Mouse (Mus musculus): ENCODE results near the gene Rnf216. TPM values are rescaled to one million over a fixed set of nuclear protein-coding genes. Genes with fewer than 3 reads are reported as not detected.

Gene Rnf216
- polyA plus RNA-seq, 1 experiment from 2014 or later, result 46.9 TPM

- Histone ChIP-seq H3K9ac (no peak overlapping the region), H3K36me3 (peaks cover 34% of the 10 kb centered on the region), H3K27ac (no peak overlapping the region), H3K4me2 (no peak overlapping the region), H3K9me3 (replicated peaks) (no peaks in the 10 kb centered on the region), H3K27me3 (no peaks in the 10 kb centered on the region), H3K4me1 (peaks cover 20% of the 10 kb centered on the region), H3K4me3 (replicated peaks) (no peak overlapping the region)
- WGBS, result 89% methylated on average over 6 of the region's 6 CpGs
- ATAC-seq (replicated peaks; ENCODE audit: low FRiP score), result no peak
These were observed 60.9 kb downstream of the Rnf216 start for GRCm38 (mm10) chr5:143051851-143052250.

DNA sequence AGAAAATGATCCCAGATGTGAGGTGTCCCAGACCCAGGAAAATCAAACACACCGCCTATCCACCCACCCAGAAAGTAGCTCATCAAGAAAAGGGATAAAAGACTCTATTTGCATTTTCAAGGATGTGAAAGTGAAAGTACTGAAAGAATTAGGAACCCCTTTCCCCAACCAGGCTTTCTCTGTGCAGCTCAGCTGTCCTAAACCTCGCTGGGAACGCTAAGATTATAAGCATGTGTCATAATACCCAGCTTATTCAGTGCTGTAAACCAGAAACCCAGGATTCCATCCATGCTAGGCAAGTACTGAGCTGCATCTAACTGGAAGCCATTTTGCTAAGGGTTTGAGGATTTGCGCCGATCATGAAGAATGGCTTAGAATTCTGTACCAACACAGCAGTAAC is 62.5 kb downstream of the Rnf216 start:
- H3K4me2 ChIP-seq, result no peak overlapping the region
- H3K9ac ChIP-seq, result no peak overlapping the region
- peaks cover 13% of the 10 kb centered on the region for H3K4me1 ChIP-seq
- no peaks in the 10 kb centered on the region for H3K9me3 ChIP-seq (replicated peaks)
- no peak for ATAC-seq (replicated peaks; ENCODE audit: low FRiP score)
- 77% methylated on average over 5 of the region's 5 CpGs for WGBS
- peaks cover 38% of the 10 kb centered on the region for H3K36me3 ChIP-seq
- H3K4me3 ChIP-seq (replicated peaks), result no peak overlapping the region
- H3K27me3 ChIP-seq, result no peaks in the 10 kb centered on the region
- peak overlapping the region; percentile 38 for H3K27ac ChIP-seq

DNA sequence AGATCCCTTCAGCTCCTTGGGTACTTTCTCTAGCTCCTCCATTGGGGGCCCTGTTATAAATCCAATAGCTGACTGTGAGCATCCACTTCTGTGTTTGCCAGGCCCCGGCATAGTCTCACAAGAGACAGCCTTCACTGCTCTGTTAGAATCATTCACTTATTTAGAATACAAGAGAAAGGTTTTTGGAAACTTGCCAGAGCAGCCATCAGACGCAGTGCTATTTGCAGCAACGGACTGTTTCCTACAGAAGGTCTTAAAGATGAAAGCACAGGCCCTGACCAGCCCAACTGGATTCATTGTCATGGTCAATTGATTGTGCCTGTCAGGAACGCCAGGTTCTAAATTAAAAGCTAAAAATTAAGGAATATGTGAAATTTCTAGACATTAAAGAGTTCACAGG is 63.0 kb downstream of the Rnf216 start:
- Histone ChIP-seq H3K36me3 (peaks cover 43% of the 10 kb centered on the region), H3K9ac (no peak overlapping the region), H3K9me3 (replicated peaks) (no peaks in the 10 kb centered on the region), H3K27ac (peak overlapping the region; percentile 38), H3K27me3 (no peaks in the 10 kb centered on the region), H3K4me2 (no peak overlapping the region), H3K4me1 (peaks cover 13% of the 10 kb centered on the region), H3K4me3 (replicated peaks) (no peak overlapping the region)
- WGBS, result 36% methylated on average over 4 of the region's 4 CpGs
- no peak for ATAC-seq (replicated peaks; ENCODE audit: low FRiP score)

DNA sequence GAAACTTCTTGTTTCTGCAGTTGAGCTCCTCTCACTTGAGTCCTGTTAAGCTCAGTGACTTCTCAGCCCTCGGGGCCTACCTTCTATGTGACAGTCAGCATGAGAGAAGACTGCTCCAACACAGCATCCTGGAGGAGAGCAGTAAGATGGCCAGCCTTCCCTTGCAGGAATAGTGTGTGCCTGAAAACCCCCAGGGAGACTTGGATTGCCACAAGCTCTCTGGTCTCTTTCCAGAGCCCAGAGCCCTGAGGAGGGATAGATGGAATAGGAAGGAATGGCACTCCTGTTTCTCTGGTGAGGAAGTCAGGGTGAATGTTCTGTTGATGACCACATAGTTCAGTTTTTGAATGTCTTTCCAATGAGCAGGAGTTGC is 63.8 kb downstream of the Rnf216 start:
- Histone ChIP-seq H3K27me3 (no peaks in the 10 kb centered on the region), H3K4me3 (replicated peaks) (no peak overlapping the region), H3K36me3 (peaks cover 49% of the 10 kb centered on the region), H3K27ac (peak overlapping the region; percentile 79), H3K9me3 (replicated peaks) (no peaks in the 10 kb centered on the region), H3K9ac (no peak overlapping the region), H3K4me1 (peaks cover 13% of the 10 kb centered on the region), H3K4me2 (no peak overlapping the region)
- no peak for ATAC-seq (replicated peaks; ENCODE audit: low FRiP score)
- WGBS, result 84% methylated on average over 1 of the region's 1 CpGs

- Histone ChIP-seq H3K4me3 (replicated peaks) (no peak overlapping the region), H3K4me2 (no peak overlapping the region), H3K27ac (peak overlapping the region; percentile 79), H3K36me3 (peaks cover 45% of the 10 kb centered on the region), H3K27me3 (no peaks in the 10 kb centered on the region), H3K4me1 (peaks cover 13% of the 10 kb centered on the region), H3K9me3 (replicated peaks) (no peaks in the 10 kb centered on the region), H3K9ac (no peak overlapping the region)
- no peak for ATAC-seq (replicated peaks; ENCODE audit: low FRiP score)
These were observed 64.4 kb downstream of the Rnf216 start for GRCm38 (mm10) chr5:143048232-143049012.

DNA sequence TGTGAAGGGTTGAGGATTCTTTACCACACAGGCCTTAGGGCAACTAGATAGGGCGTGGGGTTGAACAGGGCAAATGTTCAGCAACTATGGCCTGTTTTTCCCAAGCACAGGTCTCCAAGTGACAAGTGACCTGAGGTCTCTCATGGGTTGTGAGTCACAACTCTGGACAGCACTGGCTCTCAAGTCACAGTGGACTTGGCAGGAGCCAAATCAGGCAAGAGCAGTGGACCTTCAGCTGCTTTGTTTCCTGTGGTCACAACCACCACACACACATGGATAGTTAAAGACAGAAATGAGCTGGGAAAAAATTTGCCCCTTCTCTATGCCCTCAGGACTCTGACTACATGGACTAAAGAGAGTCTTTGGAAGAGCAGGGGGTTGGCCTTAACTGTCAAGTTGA is 65.2 kb downstream of the Rnf216 start:
- Histone ChIP-seq H3K9me3 (replicated peaks) (no peaks in the 10 kb centered on the region), H3K4me3 (replicated peaks) (no peak overlapping the region), H3K9ac (no peak overlapping the region), H3K27me3 (no peaks in the 10 kb centered on the region), H3K36me3 (peaks cover 43% of the 10 kb centered on the region), H3K4me2 (no peak overlapping the region), H3K27ac (peak overlapping the region; percentile 79), H3K4me1 (peaks cover 13% of the 10 kb centered on the region)
- WGBS, result 93% methylated on average over 1 of the region's 1 CpGs
- no peak for ATAC-seq (replicated peaks; ENCODE audit: low FRiP score)

DNA sequence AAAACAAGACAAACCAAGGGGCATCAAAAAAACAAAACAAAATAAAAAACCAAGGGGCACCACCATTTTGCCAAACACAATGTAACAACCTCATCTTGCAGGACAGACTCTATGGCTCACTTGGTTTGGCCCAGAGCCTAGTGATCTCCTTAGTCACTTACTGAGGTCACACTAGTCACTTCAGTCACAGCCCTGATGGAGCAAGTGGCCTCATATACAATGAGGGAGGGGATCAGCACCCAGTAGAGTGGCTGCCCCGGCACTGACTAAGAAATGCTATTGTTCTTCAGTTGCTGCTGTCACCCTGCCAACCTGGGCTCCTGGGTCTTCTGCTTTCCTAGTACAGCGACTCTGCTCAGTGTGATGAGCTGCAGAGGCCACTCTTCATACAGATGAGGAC is 68.9 kb downstream of the Rnf216 start:
- no peaks in the 10 kb centered on the region for H3K27me3 ChIP-seq
- H3K36me3 ChIP-seq, result peaks cover 55% of the 10 kb centered on the region
- H3K9ac ChIP-seq, result no peak overlapping the region
- no peak overlapping the region for H3K4me3 ChIP-seq (replicated peaks)
- H3K27ac ChIP-seq, result no peak overlapping the region
- H3K4me2 ChIP-seq, result no peak overlapping the region
- WGBS, result 86% methylated on average over 2 of the region's 2 CpGs
- ATAC-seq (replicated peaks; ENCODE audit: low FRiP score), result no peak
- peaks cover 9% of the 10 kb centered on the region for H3K4me1 ChIP-seq
- H3K9me3 ChIP-seq (replicated peaks), result no peaks in the 10 kb centered on the region

DNA sequence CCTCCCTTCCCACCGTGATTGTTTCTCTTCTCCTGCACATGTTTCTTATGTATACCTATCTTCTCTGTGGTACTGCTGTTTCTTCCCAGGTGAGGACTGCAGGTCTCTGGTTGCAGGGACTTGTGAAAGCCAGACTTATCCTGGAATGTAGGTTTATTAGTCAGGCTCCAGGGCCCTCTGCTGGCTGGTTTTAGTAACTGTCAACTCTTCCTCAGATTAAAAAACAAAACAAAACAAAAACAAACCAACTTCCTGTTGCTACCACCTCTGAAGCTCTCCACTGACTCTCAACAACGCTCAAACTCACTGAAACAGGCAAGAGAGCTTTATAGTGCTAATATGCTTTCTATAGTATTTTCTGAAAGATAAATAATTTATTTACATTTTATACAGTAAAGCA is 69.5 kb downstream of the Rnf216 start:
- WGBS, result 75% methylated on average over 2 of the region's 2 CpGs

GRCm38 (mm10) chr5:143038794-143039193 is 74.0 kb downstream of the Rnf216 start:
- no peak overlapping the region for H3K4me3 ChIP-seq (replicated peaks)
- no peaks in the 10 kb centered on the region for H3K27me3 ChIP-seq
- no peak overlapping the region for H3K27ac ChIP-seq
- 79% methylated on average over 4 of the region's 4 CpGs for WGBS
- H3K4me2 ChIP-seq, result no peak overlapping the region
- H3K4me1 ChIP-seq, result 0 out of 2 replicates have a peak, but pooled peaks cover 2% of the 10 kb centered on the region
- no peak overlapping the region for H3K9ac ChIP-seq
- no peak for ATAC-seq (replicated peaks; ENCODE audit: low FRiP score)
- H3K9me3 ChIP-seq (replicated peaks), result no peaks in the 10 kb centered on the region
- peaks cover 43% of the 10 kb centered on the region for H3K36me3 ChIP-seq

More for the DNA sequence above, 69.5 kb downstream of the Rnf216 start:
- Histone ChIP-seq H3K9me3 (replicated peaks) (no peaks in the 10 kb centered on the region), H3K27ac (no peak overlapping the region), H3K4me1 (peaks cover 5% of the 10 kb centered on the region), H3K4me2 (no peak overlapping the region), H3K27me3 (no peaks in the 10 kb centered on the region), H3K9ac (no peak overlapping the region), H3K4me3 (replicated peaks) (no peak overlapping the region), H3K36me3 (peaks cover 60% of the 10 kb centered on the region)
- no peak for ATAC-seq (replicated peaks; ENCODE audit: low FRiP score)

GRCm38 (mm10) chr5:143037201-143037600 is 75.6 kb downstream of the Rnf216 start:
- H3K9ac ChIP-seq, result no peak overlapping the region
- ATAC-seq (replicated peaks; ENCODE audit: low FRiP score), result no peak
- H3K4me1 ChIP-seq, result peaks cover 12% of the 10 kb centered on the region

GRCm38 (mm10) chr5:143036052-143036451 is 76.7 kb downstream of the Rnf216 start:
- 100% methylated on average over 1 of the region's 1 CpGs for WGBS
- H3K27ac ChIP-seq, result no peak overlapping the region
- H3K9ac ChIP-seq, result no peak overlapping the region
- no peak overlapping the region for H3K4me3 ChIP-seq (replicated peaks)
- no peaks in the 10 kb centered on the region for H3K27me3 ChIP-seq
- peaks cover 23% of the 10 kb centered on the region for H3K36me3 ChIP-seq
- H3K9me3 ChIP-seq (replicated peaks), result no peaks in the 10 kb centered on the region
- no peak for ATAC-seq (replicated peaks; ENCODE audit: low FRiP score)
- H3K4me1 ChIP-seq, result peaks cover 24% of the 10 kb centered on the region
- H3K4me2 ChIP-seq, result no peak overlapping the region

More at GRCm38 (mm10) chr5:143037201-143037600, 75.6 kb downstream of the Rnf216 start:
- Histone ChIP-seq H3K4me2 (no peak overlapping the region), H3K27me3 (no peaks in the 10 kb centered on the region), H3K4me3 (replicated peaks) (no peak overlapping the region), H3K36me3 (peaks cover 34% of the 10 kb centered on the region), H3K27ac (no peak overlapping the region), H3K9me3 (replicated peaks) (no peaks in the 10 kb centered on the region)
- 18% methylated on average over 1 of the region's 1 CpGs for WGBS

DNA sequence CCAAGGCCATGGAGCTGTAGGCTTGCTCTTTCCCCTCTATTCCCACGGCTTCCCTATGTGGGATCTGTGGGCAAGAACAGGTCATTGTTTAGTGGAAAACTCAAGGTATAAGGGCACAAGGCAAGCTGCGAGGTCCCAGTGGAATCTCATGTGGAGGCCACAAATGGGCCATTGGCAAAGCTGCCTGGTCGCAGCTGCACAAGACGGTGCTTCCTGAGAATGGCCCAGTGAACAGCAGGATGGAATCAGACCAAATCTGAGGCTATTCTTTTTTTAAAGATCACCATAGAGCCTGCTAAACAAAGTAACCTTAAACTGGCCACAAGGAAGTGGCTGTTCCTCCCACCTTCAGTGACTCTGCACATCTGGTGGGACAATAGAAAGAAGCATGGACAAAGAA is 77.5 kb downstream of the Rnf216 start:
- WGBS, result 83% methylated on average over 4 of the region's 4 CpGs
- Histone ChIP-seq H3K4me3 (replicated peaks) (no peak overlapping the region), H3K9ac (no peak overlapping the region), H3K4me1 (peaks cover 24% of the 10 kb centered on the region), H3K4me2 (no peak overlapping the region), H3K27me3 (no peaks in the 10 kb centered on the region), H3K27ac (no peak overlapping the region), H3K36me3 (peaks cover 21% of the 10 kb centered on the region), H3K9me3 (replicated peaks) (no peaks in the 10 kb centered on the region)
- ATAC-seq (replicated peaks; ENCODE audit: low FRiP score), result no peak

DNA sequence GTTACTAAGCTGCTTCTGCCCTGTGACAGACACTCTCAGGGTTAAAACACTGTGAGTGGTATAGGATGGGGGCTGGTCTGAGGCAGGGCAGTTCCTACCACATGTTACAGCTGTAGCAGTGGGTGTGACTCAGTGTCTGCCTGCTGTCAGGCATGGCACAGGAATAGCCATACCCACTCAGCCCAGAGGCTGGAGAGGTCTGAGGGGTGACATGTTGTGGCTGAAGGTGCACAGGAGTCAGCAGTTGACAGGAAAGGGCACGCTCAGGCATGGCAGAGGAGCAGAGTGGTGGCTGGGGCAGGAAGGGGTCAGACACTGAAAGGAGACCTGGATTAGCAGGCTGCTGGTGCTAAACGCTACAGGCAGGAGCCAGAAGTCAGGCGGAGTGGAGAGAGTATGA is 78.7 kb downstream of the Rnf216 start:
- H3K27me3 ChIP-seq, result no peaks in the 10 kb centered on the region
- ATAC-seq (replicated peaks; ENCODE audit: low FRiP score), result no peak
- 60% methylated on average over 3 of the region's 3 CpGs for whole genome bisulfite sequencing
- H3K4me3 ChIP-seq (replicated peaks), result no peak overlapping the region
- H3K4me2 ChIP-seq, result no peak overlapping the region
- peaks cover 24% of the 10 kb centered on the region for H3K4me1 ChIP-seq
- no peak overlapping the region for H3K27ac ChIP-seq
- no peak overlapping the region for H3K9ac ChIP-seq
- H3K9me3 ChIP-seq (replicated peaks), result no peaks in the 10 kb centered on the region
- H3K36me3 ChIP-seq, result peaks cover 21% of the 10 kb centered on the region

Data from kidney, embryonic 15.5 days (tissue).